Mouse (Mus musculus) right cerebral cortex, postnatal 14 days (tissue): ENCODE measurements at regions not wholly inside any gene's neighbourhood (a gene's known extent, or its start where the extent isn't known, plus 50 kb on each side); places are given as distances from the start of the nearest gene placed in this dataset.
"Not testable (repeated sequence)": the region's sequence is repeated elsewhere in the genome, so short reads cannot be mapped to it uniquely, and the experiment has no call there.

Experiments
- DNase-seq: peaks from one replicate; pipeline ENCODE4 v3.0.0; 2022

DNA sequence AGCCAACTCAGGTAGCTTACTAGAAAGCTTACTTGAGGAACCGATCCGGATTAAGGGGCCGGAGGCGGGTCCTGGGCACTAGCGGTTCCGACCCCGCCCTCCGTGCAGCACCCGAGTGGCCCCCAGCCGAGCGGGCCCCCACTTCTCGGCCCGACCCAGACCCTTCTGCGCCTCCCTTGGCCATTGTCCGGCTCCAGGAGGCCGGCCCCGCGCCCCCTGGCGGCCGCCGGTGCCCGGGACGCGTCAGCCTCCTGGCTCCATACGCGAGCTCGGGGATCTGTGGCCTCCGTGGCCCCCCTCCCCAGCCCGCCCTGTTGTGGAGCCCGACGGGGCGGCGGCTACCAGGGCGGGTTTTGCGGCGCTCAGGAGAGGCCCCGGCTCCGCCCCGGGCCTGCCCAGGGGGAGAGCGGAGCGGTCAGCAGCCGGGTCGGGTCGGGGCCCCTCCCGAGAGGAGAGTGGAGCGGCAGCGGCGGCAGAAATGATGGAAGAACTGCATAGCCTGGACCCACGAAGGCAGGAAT lies 94.3 kb upstream of the Zfp986 start:
- peak; percentile 4 for DNase-seq

GRCm38 (mm10) chr4:145774884-145775283 lies 93.7 kb upstream of the Zfp986 start:
- DNase-seq, result not testable (repeated sequence)

DNA sequence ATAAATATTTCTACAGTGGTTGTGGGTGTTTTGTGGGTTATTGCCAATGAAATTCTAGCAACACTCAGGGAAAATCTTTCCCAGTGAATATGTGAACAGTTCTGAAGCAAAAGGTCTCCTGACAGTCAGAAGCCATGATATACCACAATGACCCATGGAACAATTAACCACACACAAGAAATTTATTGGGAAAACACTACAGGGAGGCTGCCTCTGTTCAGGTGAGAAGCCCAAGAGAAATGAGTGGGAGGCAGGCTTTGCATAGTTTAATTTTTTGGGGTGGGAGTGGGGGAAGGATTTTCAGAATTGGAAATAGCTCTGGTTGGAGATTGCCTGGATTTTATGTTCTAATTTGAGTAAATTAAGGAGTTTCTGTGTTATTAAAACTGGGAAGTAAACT lies 92.1 kb upstream of the Zfp986 start:
- DNase-seq, result not testable (repeated sequence)

DNA sequence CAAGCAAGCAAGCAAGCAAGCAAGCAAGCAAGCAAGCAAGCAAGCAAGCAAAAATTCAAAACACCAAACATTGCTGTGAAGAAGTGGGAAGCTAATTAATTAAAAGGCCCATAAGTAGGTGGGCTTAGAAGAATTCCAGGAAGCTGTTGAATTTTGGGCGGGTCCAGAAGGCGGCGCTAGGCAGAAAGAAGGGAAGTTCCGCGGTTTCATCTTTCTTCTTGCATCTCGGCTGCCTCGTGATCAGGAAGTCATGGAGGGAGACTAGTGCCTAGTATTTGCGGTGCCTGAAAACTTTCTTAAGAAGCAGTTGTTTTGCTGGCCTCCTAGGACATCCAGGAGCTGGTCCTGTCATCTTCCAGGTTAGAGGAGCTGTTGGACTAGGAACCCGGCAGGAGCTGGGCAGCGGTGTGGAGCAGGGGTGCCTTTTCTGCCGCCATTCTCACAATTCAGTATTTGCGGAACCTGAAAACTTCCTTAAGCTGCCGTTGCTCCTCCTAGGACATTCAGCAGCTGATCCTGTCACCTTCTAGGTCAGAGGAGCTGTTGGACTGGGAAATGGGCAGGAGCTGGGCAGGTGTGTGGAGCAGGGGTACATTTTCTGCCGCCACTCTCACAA lies 87.2 kb upstream of the Zfp986 start:
- DNase-seq, result not testable (repeated sequence)

DNA sequence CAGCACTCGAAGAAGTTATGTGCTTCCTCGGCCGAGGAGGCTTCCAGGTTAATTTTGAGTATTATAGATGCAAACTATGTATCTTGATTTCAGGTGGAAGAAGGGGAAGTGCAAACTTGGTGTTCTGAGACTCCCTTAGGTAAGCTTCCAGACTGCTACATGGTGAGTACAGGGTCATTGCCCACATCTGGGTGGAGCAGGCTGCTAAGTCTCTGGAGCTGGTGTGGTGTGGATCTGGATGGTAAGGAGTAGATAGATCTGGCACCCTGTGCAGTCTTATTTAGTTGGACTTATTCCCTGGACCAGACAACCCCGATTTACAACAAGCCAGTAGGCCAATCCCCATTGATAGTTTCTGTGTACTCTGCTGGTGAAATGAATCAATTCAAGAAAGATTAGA lies 53.9 kb upstream of the Zfp986 start:
- not testable (repeated sequence) for DNase-seq
